Mouse (Mus musculus) kidney, postnatal 0 days (tissue): ENCODE data around the gene Ucp3. TPM values are rescaled to one million over a fixed set of nuclear protein-coding genes. Genes with fewer than 3 reads are reported as not detected.

Experiments
- ATAC-seq: fragments of 200-750 bp; cut with Nextera tagmentation; replicated peaks from 2 replicates; pipeline ENCODE4 v1.8.0; 2017; ENCODE audit warnings: low read depth, moderate number of reproducible peaks, moderate TSS enrichment, moderate library complexity; ENCODE audit not compliant: low FRiP score
- DNase-seq: peaks from one replicate; pipeline ENCODE4 v3.0.0-alpha.2; 2016; ENCODE audit warnings: low spot score
- H3K27ac ChIP-seq: fragments of 300-500 bp; sonication (generic); 2 replicates; pipeline ENCODE4 v1.5.1; 2014; ENCODE audit warnings: mild to moderate bottlenecking
- H3K27me3 ChIP-seq: fragments of 300-500 bp; sonication (generic); 2 replicates; pipeline ENCODE4 v1.6.1; 2014; ENCODE audit warnings: low read length, mixed read lengths; ENCODE audit not compliant: insufficient read depth
- H3K36me3 ChIP-seq: fragments of 300-500 bp; sonication (generic); 2 replicates; pipeline ENCODE4 v1.6.1; 2014; ENCODE audit warnings: low read length, mixed read lengths; ENCODE audit not compliant: insufficient read depth
- H3K4me1 ChIP-seq: fragments of 300-500 bp; sonication (generic); replicated peaks from 2 replicates; pipeline ENCODE4 v1.6.1; 2014; ENCODE audit warnings: antibody characterized with exemption, low read length, mixed read lengths; ENCODE audit not compliant: insufficient read depth
- H3K4me2 ChIP-seq: fragments of 300-500 bp; sonication (generic); 2 replicates; pipeline ENCODE4 v1.6.1; 2014; ENCODE audit warnings: mild to moderate bottlenecking, low read length, moderate library complexity, mixed read lengths
- H3K4me3 ChIP-seq: fragments of 300-500 bp; sonication (generic); replicated peaks from 2 replicates; pipeline ENCODE4 v1.5.1; 2014; ENCODE audit warnings: low read depth, low read length
- H3K9ac ChIP-seq: fragments of 300-500 bp; sonication (generic); 2 replicates; pipeline ENCODE4 v1.6.1; 2014; ENCODE audit warnings: low read depth, low read length
- H3K9me3 ChIP-seq: fragments of 300-500 bp; sonication (generic); replicated peaks from 2 replicates; pipeline ENCODE4 v1.6.1; 2016; ENCODE audit warnings: low read length, inconsistent platforms, mixed read lengths
- CTCF ChIP-seq: IDR thresholded peaks from 2 replicates; pipeline ENCODE4 v1.5.1; 2016; ENCODE audit warnings: antibody characterized with exemption, low read depth, mild to moderate bottlenecking, moderate library complexity
- WGBS: fragments of 180-500 bp; shearing (Covaris S2); extraction: QIAGEN DNeasy Blood & Tissue Kit; methylation state at CpG from one replicate; pipeline ENCODE4 v1.1.7; 2014; 5-methylcytosine and 5-hydroxymethylcytosine counted together
- polyA plus RNA-seq: library from polyadenylated mRNA; unstranded; fragments of >200 nt; fragmentation: Nextera tagmentation; extraction: Ambion mirVana; gene quantifications from 2 replicates; pipeline ENCODE4 v1.2.1, GENCODE M21; 2015

Ucp3 gene
- polyA plus RNA-seq, 1 experiment from 2014 or later, result 0.05 TPM

DNA sequence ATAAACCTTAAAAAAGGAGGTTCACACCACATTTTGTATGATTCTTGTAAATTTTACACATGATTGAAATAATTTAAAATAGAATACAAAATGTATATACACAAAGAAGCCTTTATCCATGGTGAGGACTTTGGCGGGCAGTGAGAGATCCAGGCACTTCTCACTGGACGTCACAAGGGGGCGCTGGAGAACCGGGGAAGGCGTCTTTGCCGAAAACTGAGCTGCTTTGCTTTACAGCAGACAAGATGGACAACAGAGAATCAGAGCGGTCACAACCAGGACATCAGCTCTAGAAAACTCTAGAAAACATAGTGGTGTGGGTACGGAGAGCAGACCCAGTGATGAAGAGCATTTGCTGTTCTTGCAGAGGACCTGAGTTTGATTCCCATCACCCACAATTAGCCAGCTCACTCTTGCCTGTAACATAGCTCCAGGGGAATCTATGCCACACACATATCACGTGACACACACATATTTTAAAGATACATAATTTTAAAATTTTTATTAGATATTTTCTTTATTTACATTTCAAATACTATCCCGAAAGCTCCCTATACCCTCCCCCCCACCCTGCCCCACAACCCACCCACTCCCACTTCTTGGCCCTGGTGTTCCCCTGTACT lies 48.0 kb downstream of the Ucp3 start:
- 17% methylated on average over 10 of the region's 10 CpGs for WGBS
- no peaks in the 10 kb centered on the region for H3K36me3 ChIP-seq

DNA sequence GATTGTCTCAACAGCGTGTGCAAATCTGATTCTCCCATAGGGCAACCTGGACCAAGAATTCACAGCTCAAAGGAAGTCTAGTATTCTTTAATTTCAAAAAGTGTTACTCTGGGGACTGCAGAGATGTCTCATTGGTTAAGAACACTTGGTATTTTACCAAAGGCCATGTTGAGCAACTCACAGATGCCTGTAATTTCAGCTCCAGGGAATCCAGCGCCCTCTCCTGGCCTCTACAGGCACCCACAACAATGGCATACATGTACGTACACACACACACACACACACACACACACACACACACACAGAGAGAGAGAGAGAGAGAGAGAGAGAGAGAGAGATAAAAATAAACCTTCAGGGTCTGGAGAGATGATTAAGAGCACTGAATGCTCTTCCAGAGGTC lies 49.4 kb downstream of the Ucp3 start:
- Histone ChIP-seq H3K27ac (no peak overlapping the region), H3K27me3 (no peaks in the 10 kb centered on the region), H3K4me3 (no peak overlapping the region), H3K9ac (no peak overlapping the region), H3K9me3 (no peaks in the 10 kb centered on the region), H3K4me1 (no peaks in the 10 kb centered on the region), H3K4me2 (no peak overlapping the region), H3K36me3 (no peaks in the 10 kb centered on the region)
- ATAC-seq (no peak), DNase-seq (no peak)
- no peak for TF ChIP-seq CTCF
- WGBS, result 70% methylated on average over 3 of the region's 3 CpGs

More for the DNA sequence above, 48.0 kb downstream of the Ucp3 start:
- DNase-seq (peak; percentile 88), ATAC-seq (peak; percentile 33; the same call in 1 of the 2 replicates)
- H3K27me3 ChIP-seq, result no peaks in the 10 kb centered on the region
- no peak overlapping the region for H3K9ac ChIP-seq
- H3K9me3 ChIP-seq, result no peaks in the 10 kb centered on the region
- no peaks in the 10 kb centered on the region for H3K4me1 ChIP-seq
- H3K4me2 ChIP-seq, result no peak overlapping the region
- no peak overlapping the region for H3K27ac ChIP-seq
- peak; percentile 93 for TF ChIP-seq CTCF
- no peak overlapping the region for H3K4me3 ChIP-seq

DNA sequence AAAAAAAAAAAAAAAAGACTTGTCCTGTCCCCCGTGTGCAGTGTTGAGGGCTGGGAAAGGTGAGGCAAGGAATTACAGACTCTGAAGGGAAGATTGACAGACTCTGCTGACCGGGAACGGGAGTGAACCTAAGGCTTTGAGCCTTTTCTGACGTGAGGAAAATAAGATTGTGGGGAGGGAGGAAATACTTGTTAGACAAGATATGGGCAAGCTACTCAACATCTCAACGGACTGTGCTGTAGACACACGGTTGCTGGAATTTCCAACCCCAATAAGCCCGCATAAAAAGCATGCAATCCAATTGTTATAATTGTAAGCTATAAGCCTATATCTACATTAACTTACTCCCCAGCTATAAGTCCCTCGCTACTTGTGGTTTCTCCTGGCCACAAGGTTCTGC lies 51.9 kb downstream of the Ucp3 start:
- ATAC-seq, result no peak
- Histone ChIP-seq H3K4me2 (no peak overlapping the region), H3K27me3 (no peaks in the 10 kb centered on the region), H3K27ac (no peak overlapping the region), H3K9me3 (no peaks in the 10 kb centered on the region), H3K4me1 (no peaks in the 10 kb centered on the region), H3K9ac (no peak overlapping the region), H3K36me3 (no peaks in the 10 kb centered on the region), H3K4me3 (no peak overlapping the region)
- 67% methylated on average over 8 of the region's 8 CpGs for WGBS
- TF ChIP-seq CTCF, result no peak
- DNase-seq, result no peak

DNA sequence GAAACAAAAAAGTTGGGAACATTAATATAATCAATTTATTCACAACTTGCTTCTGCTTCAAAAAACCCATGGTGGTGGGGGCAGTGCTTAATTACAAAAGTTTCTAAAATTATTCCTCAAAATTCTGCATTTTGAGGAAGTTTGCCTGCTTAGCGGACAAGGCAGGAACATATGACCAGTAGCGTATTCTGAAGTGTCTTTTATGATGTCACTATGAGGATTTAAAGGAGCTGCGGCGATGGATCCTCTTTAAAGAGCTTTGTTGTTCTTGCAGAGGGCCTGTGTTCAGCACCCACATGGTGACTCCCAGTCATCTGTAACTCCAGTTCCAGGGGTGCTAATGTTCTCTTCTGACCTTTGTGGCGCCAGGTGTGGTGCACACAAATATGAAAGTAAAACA lies 58.0 kb downstream of the Ucp3 start:
- H3K4me3 ChIP-seq, result no peak overlapping the region
- H3K27ac ChIP-seq, result no peak overlapping the region
- no peaks in the 10 kb centered on the region for H3K9me3 ChIP-seq
- ATAC-seq (no peak), DNase-seq (no peak)
- 89% methylated on average over 5 of the region's 5 CpGs for WGBS
- H3K4me2 ChIP-seq, result no peak overlapping the region
- TF ChIP-seq CTCF, result no peak
- H3K27me3 ChIP-seq, result no peaks in the 10 kb centered on the region
- H3K4me1 ChIP-seq, result no peaks in the 10 kb centered on the region
- H3K36me3 ChIP-seq, result no peaks in the 10 kb centered on the region
- no peak overlapping the region for H3K9ac ChIP-seq

DNA sequence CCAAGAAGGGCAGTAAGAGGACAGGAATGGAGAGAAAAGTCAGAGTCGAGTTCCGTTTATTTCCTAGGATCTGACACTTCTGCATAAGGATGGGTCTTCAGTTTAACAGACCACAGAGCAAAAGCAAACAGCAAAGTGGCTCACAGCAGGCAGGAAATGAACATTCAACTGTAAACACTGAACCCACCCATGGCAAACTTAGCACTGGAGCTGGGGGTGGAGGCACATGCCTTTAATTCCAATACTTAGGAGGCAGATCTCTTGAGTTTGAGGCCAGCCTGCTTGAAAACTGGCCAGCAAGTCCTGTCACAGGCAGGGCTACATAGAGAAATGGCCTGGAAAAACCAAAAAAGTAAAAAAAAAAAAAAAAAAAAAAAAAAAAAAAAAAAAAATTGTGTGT lies 60.7 kb downstream of the Ucp3 start:
- H3K27me3 ChIP-seq, result no peaks in the 10 kb centered on the region
- no peaks in the 10 kb centered on the region for H3K36me3 ChIP-seq
- 68% methylated on average over 2 of the region's 2 CpGs for WGBS
- H3K4me3 ChIP-seq, result no peak overlapping the region
- H3K9me3 ChIP-seq, result no peaks in the 10 kb centered on the region
- TF ChIP-seq CTCF, result no peak
- DNase-seq, result no peak
- peaks cover 4% of the 10 kb centered on the region; the same call in 1 of the 2 replicates for H3K4me1 ChIP-seq
- H3K27ac ChIP-seq, result no peak overlapping the region
- no peak overlapping the region for H3K4me2 ChIP-seq
- ATAC-seq, result no peak
- no peak overlapping the region for H3K9ac ChIP-seq

DNA sequence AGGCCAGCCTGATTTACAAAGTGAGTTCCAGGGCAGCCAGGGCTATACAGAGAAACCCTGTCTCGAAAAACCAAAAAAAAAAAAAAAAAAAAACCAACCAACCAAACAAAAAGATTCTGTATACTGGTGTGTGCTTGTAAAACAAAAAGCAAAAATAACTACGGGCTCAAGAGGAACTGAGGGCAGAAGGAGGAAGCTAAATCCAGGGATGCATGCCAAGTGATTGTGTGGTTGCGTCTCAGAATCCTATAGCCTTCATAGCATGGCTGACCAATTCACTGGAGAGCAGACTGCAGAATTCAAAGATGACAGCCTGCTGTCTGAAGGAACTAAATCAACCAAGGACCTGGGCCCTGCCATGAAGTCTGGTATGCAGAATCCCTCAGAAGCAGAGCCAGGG lies 61.4 kb downstream of the Ucp3 start:
- no peak overlapping the region for H3K9ac ChIP-seq
- 79% methylated on average over 3 of the region's 3 CpGs for WGBS
- peaks cover 5% of the 10 kb centered on the region for H3K36me3 ChIP-seq
- ATAC-seq (no peak), DNase-seq (no peak)
- no peaks in the 10 kb centered on the region for H3K27me3 ChIP-seq
- H3K9me3 ChIP-seq, result no peaks in the 10 kb centered on the region
- TF ChIP-seq CTCF, result no peak
- H3K4me3 ChIP-seq, result no peak overlapping the region
- no peak overlapping the region for H3K27ac ChIP-seq
- no peak overlapping the region for H3K4me2 ChIP-seq
- H3K4me1 ChIP-seq, result peaks cover 4% of the 10 kb centered on the region; the same call in 1 of the 2 replicates

DNA sequence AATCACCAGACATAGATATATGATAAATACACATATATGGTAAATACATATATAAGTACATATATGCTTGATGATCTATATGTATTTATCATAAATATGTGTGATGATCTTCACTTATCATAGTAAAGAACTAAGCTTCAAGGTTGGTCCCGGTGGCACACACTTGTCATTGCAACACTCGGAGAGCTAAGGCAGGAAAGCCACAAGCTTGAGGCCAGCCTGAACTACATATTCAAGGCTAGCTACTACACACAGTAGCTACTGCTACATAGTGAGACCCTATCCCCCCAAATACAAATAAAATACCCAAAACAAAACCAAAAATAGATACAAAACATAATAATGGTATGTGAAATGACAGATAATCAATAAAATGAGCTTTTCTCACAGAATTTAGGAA lies 63.0 kb downstream of the Ucp3 start:
- Histone ChIP-seq H3K27me3 (no peaks in the 10 kb centered on the region), H3K9me3 (no peaks in the 10 kb centered on the region), H3K4me3 (no peak overlapping the region), H3K4me2 (no peak overlapping the region), H3K4me1 (peaks cover 4% of the 10 kb centered on the region; the same call in 1 of the 2 replicates), H3K27ac (no peak overlapping the region), H3K9ac (no peak overlapping the region), H3K36me3 (peaks cover 11% of the 10 kb centered on the region)
- WGBS, result 91% methylated on average over 2 of the region's 2 CpGs
- no peak for DNase-seq
- no peak for TF ChIP-seq CTCF
- ATAC-seq, result no peak

Other genes with a start within 250 kb of the Ucp3 start
- 2.4 and 2.5 TPM in 2 replicates for gene Pgm2l1, start 245.6 kb upstream of the Ucp3 start, polyA plus RNA-seq
- 2.2 and 2.7 TPM in 2 replicates for gene P4ha3, start 187.5 kb upstream of the Ucp3 start, polyA plus RNA-seq
- 13.1 TPM in 2 replicates for gene C2cd3, start 100.8 kb upstream of the Ucp3 start, polyA plus RNA-seq
- gene Ppme1, start 100.7 kb upstream of the Ucp3 start, polyA plus RNA-seq, result 45.9 and 47.6 TPM in 2 replicates
- gene Ucp2, start 20.3 kb downstream of the Ucp3 start, polyA plus RNA-seq, result 274 and 319 TPM in 2 replicates
- gene Dnajb13, start 42.0 kb downstream of the Ucp3 start, polyA plus RNA-seq, result 0.15 and 0.18 TPM in 2 replicates
- gene Coa4, start 64.1 kb downstream of the Ucp3 start, polyA plus RNA-seq, result 21.7 and 21.9 TPM in 2 replicates
- gene Rab6a, start 134.4 kb downstream of the Ucp3 start, polyA plus RNA-seq, result 90.7 and 94.6 TPM in 2 replicates
- 105 and 107 TPM in 2 replicates for gene Mrpl48, start 135.3 kb downstream of the Ucp3 start, polyA plus RNA-seq
- gene Plekhb1, start 189.4 kb downstream of the Ucp3 start, polyA plus RNA-seq, result 4.6 and 5.1 TPM in 2 replicates
- 29.1 and 29.7 TPM in 2 replicates for gene Fam168a, start 233.6 kb downstream of the Ucp3 start, polyA plus RNA-seq